Mouse (Mus musculus) spleen, postnatal 4 days (tissue): ENCODE data around the gene Taf1d.
"Not testable (repeated sequence)": the region's sequence is repeated elsewhere in the genome, so short reads cannot be mapped to it uniquely, and the experiment has no call there.

Source experiments
- DNase-seq, 2 experiments: peaks; one replicate each; pipeline ENCODE4 v3.0.0; 2022; ENCODE audit warnings: low spot score in 2 of 2

Taf1d gene

GRCm38 (mm10) chr9:15308254-15308653 is 2.2 kb downstream of the Taf1d start:
- DNase-seq: no peak

DNA sequence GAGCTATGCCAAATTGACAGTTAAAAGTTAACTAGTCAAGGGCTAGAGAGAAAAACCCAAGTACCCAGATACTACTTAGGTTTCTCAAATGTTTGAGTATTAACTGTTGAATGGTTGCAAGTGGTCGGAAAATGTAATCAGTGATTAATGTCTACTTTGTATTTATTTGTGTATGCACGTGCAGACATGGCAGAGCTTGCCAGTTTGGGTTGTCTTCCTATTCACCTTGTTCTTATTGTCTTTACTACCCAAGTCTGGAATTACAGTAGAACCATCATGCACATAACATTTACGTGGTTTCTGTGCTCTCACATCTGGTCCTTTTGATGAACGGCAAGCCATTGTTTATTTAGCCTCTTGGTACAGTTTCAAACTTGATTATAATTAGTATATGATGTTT is 3.4 kb downstream of the Taf1d start:
- DNase-seq: no peak

DNA sequence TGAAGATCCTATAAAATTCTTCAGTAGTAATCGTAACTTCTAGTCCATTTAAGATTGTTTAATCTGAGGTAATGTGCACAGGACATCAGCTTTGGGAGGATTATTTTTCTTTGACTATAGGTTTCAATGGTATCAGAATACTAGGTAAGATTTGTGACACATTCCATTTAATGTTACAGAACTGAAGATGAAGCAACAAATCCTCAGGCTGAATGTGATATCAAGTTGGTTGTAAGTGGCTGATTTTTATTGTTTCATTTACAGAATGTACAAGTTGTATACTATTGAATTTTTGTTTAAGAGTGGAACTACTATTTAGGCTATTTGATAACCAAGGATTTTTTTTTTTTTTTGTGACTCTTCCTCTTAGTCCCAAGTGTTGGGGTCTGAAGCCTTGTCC is 4.2 kb downstream of the Taf1d start:
- no peak for DNase-seq

GRCm38 (mm10) chr9:15312054-15312735 is 6.2 kb downstream of the Taf1d start:
- no peak for DNase-seq

GRCm38 (mm10) chr9:15313633-15314032 is 7.6 kb downstream of the Taf1d start:
- DNase-seq: no peak

- DNase-seq: no peak
These were observed 8.6 kb downstream of the Taf1d start for GRCm38 (mm10) chr9:15314619-15315018.

DNA sequence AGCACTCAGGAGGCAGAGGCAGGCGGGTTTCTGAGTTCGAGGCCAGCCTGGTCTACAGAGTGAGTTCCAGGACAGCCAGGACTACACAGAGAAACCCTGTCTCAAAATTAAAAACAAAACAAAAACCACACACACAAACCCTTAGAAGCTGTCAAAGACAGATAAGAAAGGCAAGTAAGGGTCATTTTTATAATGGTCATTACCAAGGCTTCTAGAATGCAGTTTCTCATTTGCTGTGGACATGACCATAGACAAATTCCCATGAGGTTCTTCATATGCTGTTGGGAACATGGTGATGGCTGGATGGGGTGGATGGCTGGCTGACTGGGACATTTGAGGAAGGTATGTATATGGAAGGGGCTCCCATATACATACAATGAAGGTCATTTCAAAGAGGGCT is 10.3 kb downstream of the Taf1d start:
- DNase-seq: not testable (repeated sequence)

GRCm38 (mm10) chr9:15317223-15318169 is 11.5 kb downstream of the Taf1d start:
- no peak for DNase-seq

DNA sequence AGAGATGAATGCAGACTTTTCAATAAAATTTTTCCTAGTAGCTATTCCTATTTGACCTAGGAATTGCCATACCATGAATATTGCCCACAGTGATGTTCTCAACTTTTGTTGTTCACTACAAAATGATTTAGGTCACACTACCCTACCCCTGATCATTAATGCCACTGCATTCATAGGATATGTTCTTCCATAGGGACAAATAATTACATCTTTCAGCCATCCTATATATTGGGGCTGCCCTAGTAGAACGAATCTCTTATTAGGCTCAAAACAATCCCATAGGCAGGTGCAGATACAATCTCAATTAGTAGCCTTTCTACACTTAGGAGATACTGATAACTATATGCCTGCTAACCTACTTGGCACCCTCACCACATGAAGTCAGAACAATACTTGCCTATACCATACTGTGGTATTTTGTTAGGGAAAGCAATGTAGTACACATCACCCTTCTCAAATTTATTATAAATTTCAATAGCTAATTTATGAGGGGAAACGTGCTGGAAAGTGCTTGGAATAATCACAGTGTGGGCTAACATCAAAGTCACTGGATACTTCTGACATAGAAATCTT is 12.2 kb downstream of the Taf1d start:
- no peak for DNase-seq

DNA sequence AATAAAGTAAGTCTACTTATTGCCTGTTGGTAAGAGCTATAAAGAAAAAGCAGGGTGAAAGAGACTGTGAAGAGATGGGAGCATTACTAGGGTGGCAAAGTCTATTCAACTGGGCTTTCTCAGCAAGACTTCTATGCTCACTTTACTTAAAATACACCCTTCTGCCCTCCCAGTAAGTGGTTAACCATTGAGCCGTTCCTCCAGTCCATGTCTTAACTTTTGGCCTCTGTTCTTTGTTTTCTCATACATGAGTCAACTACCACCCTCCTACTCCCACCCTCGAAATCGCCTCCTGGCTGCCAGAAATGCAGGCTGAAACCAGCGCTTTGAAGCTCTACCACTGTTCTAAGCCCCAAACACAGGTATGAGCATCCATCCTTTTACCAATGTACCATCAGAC is 31.8 kb downstream of the Taf1d start:
- DNase-seq: no peak

- no peak for DNase-seq
These were observed 43.9 kb downstream of the Taf1d start for GRCm38 (mm10) chr9:15349925-15350324.

DNA sequence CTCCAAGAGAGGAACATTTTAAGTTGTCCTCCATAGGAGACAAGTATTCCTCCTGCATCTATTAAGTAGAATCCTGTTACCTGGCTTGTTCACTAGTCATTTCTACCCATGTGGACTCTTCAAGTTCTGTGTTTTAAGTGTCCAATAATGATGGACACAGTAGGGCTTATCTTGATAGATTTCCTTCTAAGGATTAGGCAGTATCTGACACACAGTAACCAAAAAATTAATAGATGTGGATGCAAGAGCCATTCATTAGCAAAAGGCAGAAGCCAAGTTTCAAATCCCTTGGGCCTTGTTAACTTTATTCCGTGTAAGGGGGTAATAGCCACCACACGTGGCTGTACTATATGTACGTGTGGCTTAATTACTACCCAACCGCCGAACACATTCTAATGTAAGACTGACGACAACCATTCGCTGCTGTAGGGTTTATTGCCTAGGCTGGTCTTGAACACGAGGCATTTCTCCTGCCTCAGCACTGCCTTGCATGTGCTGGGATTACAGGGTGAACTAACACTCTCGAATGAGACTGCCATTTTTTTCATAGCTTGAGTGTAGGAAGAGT is 51.0 kb downstream of the Taf1d start:
- DNase-seq: no peak

GRCm38 (mm10) chr9:15357484-15358275 is 51.7 kb downstream of the Taf1d start, which contains the start of gene Cep295:
Gene Cep295, minus strand, starts transcription at chr9:15357788.
- DNase-seq: peak; percentile 97 to 98

- DNase-seq: no peak
These were observed 58.8 kb downstream of the Taf1d start for GRCm38 (mm10) chr9:15364843-15365242.

GRCm38 (mm10) chr9:15365856-15366255 is 59.8 kb downstream of the Taf1d start:
- no peak for DNase-seq

DNA sequence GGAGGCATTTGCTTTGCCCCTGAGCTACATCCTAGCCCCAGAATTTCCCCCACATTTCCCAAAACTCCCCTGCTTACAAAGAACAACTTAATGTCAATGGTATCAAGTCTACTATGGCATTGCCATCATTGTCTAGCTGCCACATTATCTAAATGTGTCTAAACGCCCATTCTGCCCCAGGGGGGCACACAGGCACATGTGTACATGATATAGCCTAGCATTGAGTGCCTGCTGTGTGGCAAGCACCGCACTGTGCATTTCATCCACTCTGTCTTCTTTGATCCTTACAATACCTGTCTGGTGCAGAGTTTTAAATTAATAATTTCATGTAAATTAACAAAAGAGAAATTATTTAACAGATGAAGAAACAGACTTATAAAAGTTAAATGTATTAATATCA is 60.2 kb downstream of the Taf1d start:
- no peak for DNase-seq
